15 mouse cellular contexts compared by ENCODE assay signal in genomic region chr8:61989464-61989863, GRCm38 (mm10).
DNase-seq lines count a peak whose midpoint lies in the region; ATAC-seq lines count a peak whose summit lies in the region.
"Had no signal": no experiment of that assay in that cellular context is flagged by ENCODE, and none has a peak within 500 bp of the region (broad histone marks: within the 10 kb centered on the region; RNA-seq: fewer than 3 reads in every experiment).

No protein-coding gene starts in this region.

- WGBS in forebrain, embryonic 12.5 days = 24% methylated on average over 6 of the region's 6 CpGs
- WGBS in hindbrain, embryonic 16.5 days = 19% methylated on average over 6 of the region's 6 CpGs
- 21% methylated on average over 6 of the region's 6 CpGs for WGBS in neural tube, embryonic 15.5 days

- H3K36me3 ChIP-seq in forebrain, embryonic 12.5 days (replicated peaks) = no peaks in the 10 kb centered on the region
- no peaks in the 10 kb centered on the region for H3K36me3 ChIP-seq in hindbrain, embryonic 16.5 days (ENCODE audit: control insufficient read depth, insufficient read depth, low read length)
- H3K36me3 ChIP-seq in neural tube, embryonic 15.5 days = no peaks in the 10 kb centered on the region
- H3K36me3 ChIP-seq: stomach, embryonic 15.5 days had no signal

- H3K9me3 ChIP-seq in forebrain, embryonic 12.5 days = no peaks in the 10 kb centered on the region
- H3K9me3 ChIP-seq in hindbrain, embryonic 16.5 days (ENCODE audit: control insufficient read depth, low read length) = no peaks in the 10 kb centered on the region
- H3K9me3 ChIP-seq in neural tube, embryonic 15.5 days (replicated peaks) = no peaks in the 10 kb centered on the region
- H3K9me3 ChIP-seq: stomach, embryonic 15.5 days had no signal

- DNase-seq in frontal cortex, adult 2 months (ENCODE audit: extremely low spot score in 1 of 2, low spot score in 1 of 2) = no peak
- no peak for DNase-seq in Muller cell, postnatal 12 days (ENCODE audit: inconsistent ontology term)
- no peak for DNase-seq in heart, postnatal 4 days
- DNase-seq in cerebellum, postnatal 36 days = no peak
- DNase-seq: cerebellum, postnatal 14 days; gastrocnemius, postnatal 14 days; kidney, postnatal 36 days; lung, postnatal 10 days had no signal

- no peak overlapping the region for H3K4me3 ChIP-seq in forebrain, embryonic 12.5 days (replicated peaks)
- H3K4me3 ChIP-seq in hindbrain, embryonic 16.5 days (ENCODE audit: low read length) = no peak overlapping the region
- no peak overlapping the region for H3K4me3 ChIP-seq in neural tube, embryonic 15.5 days (replicated peaks)
- H3K4me3 ChIP-seq: stomach, embryonic 15.5 days had no signal

- H3K9ac ChIP-seq in forebrain, embryonic 12.5 days = no peak overlapping the region
- H3K9ac ChIP-seq in hindbrain, embryonic 16.5 days (ENCODE audit: low read depth, low read length) = no peak overlapping the region; the same call in 1 of the 2 replicates
- no peak overlapping the region for H3K9ac ChIP-seq in neural tube, embryonic 15.5 days (replicated peaks)
- H3K9ac ChIP-seq: stomach, embryonic 15.5 days had no signal

- H3K4me2 ChIP-seq in forebrain, embryonic 12.5 days = no peak overlapping the region
- H3K4me2 ChIP-seq in hindbrain, embryonic 16.5 days (ENCODE audit: low read length) = 0 out of 2 replicates have a peak overlapping the region, but pooled peaks have one; percentile 21
- no peak overlapping the region for H3K4me2 ChIP-seq in neural tube, embryonic 15.5 days
- H3K4me2 ChIP-seq: heart, embryonic 11.5 days; liver, embryonic 11.5 days; stomach, embryonic 15.5 days had no signal

- no peaks in the 10 kb centered on the region for H3K27me3 ChIP-seq in forebrain, embryonic 12.5 days
- no peaks in the 10 kb centered on the region for H3K27me3 ChIP-seq in hindbrain, embryonic 16.5 days (replicated peaks; ENCODE audit: control insufficient read depth, insufficient read depth, low read length)
- H3K27me3 ChIP-seq in neural tube, embryonic 15.5 days (replicated peaks) = no peaks in the 10 kb centered on the region
- H3K27me3 ChIP-seq: stomach, embryonic 15.5 days had no signal

- peaks cover 4% of the 10 kb centered on the region; the same call in 1 of the 2 replicates for H3K4me1 ChIP-seq in forebrain, embryonic 12.5 days
- no peaks in the 10 kb centered on the region for H3K4me1 ChIP-seq in hindbrain, embryonic 16.5 days (ENCODE audit: control insufficient read depth, insufficient read depth, low read depth, low read length)
- H3K4me1 ChIP-seq in neural tube, embryonic 15.5 days = peaks cover 3% of the 10 kb centered on the region; the same call in 1 of the 2 replicates
- H3K4me1 ChIP-seq: stomach, embryonic 15.5 days had no signal

- no peak overlapping the region for H3K27ac ChIP-seq in forebrain, embryonic 12.5 days
- H3K27ac ChIP-seq in hindbrain, embryonic 16.5 days (ENCODE audit: low read depth, low read length) = no peak overlapping the region
- no peak overlapping the region for H3K27ac ChIP-seq in neural tube, embryonic 15.5 days (replicated peaks)
- H3K27ac ChIP-seq: stomach, embryonic 15.5 days had no signal

- ATAC-seq in frontal cortex, adult (ENCODE audit: low TSS enrichment) = peak; percentile 72
- ATAC-seq in forebrain, embryonic 12.5 days (ENCODE audit: low FRiP score) = peak; percentile 74; the same call in 1 of the 2 replicates
- ATAC-seq in hindbrain, embryonic 16.5 days = peak; percentile 80
- ATAC-seq in neural tube, embryonic 15.5 days (ENCODE audit: low FRiP score) = peak; percentile 70; the same call in 1 of the 2 replicates
